Mouse (Mus musculus) intestine, embryonic 14.5 days (tissue): ENCODE results near the gene Ezr. TPM values are rescaled to one million over a fixed set of nuclear protein-coding genes. Genes with fewer than 3 reads are reported as not detected.
A peak's percentile ranks its signal among the peaks of the same experiment; 100 is the strongest.
"Not testable (repeated sequence)": the region's sequence is repeated elsewhere in the genome, so short reads cannot be mapped to it uniquely, and the experiment has no call there.

ENCODE experiments used
- ATAC-seq: fragments of 200-750 bp; cut with Nextera tagmentation; replicated peaks from 2 replicates; pipeline ENCODE4 v1.8.0; 2017; ENCODE audit warnings: low read depth, moderate number of reproducible peaks, moderate TSS enrichment, moderate library complexity; ENCODE audit not compliant: low FRiP score, low TSS enrichment
- DNase-seq: peaks from one replicate; pipeline ENCODE4 v3.0.0-alpha.2; 2018; ENCODE audit warnings: low spot score
- H3K27ac ChIP-seq: fragments of 300-500 bp; sonication (generic); 2 replicates; pipeline ENCODE4 v1.5.1; 2014; ENCODE audit warnings: low read depth, mild to moderate bottlenecking, control low read depth
- H3K27me3 ChIP-seq: fragments of 300-500 bp; sonication (generic); replicated peaks from 2 replicates; pipeline ENCODE4 v1.6.1; 2014; ENCODE audit warnings: low read length, control low read depth; ENCODE audit not compliant: control insufficient read depth, insufficient read depth
- H3K36me3 ChIP-seq: fragments of 300-500 bp; sonication (generic); 2 replicates; pipeline ENCODE4 v1.6.1; 2014; ENCODE audit warnings: low read length, control low read depth; ENCODE audit not compliant: control insufficient read depth, insufficient read depth
- H3K4me1 ChIP-seq: fragments of 300-500 bp; sonication (generic); replicated peaks from 2 replicates; pipeline ENCODE4 v1.6.1; 2014; ENCODE audit warnings: low read length, control low read depth, mixed read lengths; ENCODE audit not compliant: control insufficient read depth, insufficient read depth
- H3K4me2 ChIP-seq: fragments of 300-500 bp; sonication (generic); 2 replicates; pipeline ENCODE4 v1.6.1; 2014; ENCODE audit warnings: low read length
- H3K4me3 ChIP-seq: fragments of 300-500 bp; sonication (generic); 2 replicates; pipeline ENCODE4 v1.5.1; 2014; ENCODE audit warnings: low read depth, low read length, control low read depth, mixed read lengths
- H3K9ac ChIP-seq: fragments of 300-500 bp; sonication (generic); 2 replicates; pipeline ENCODE4 v1.6.1; 2014; ENCODE audit warnings: mild to moderate bottlenecking, low read length
- H3K9me3 ChIP-seq: fragments of 300-500 bp; sonication (generic); 2 replicates; pipeline ENCODE4 v1.6.1; 2016; ENCODE audit warnings: low read length, control low read depth; ENCODE audit not compliant: control insufficient read depth
- WGBS: fragments of 180-500 bp; shearing (Covaris S2); extraction: QIAGEN DNeasy Blood & Tissue Kit; methylation state at CpG from one replicate; pipeline ENCODE4 v1.1.7; 2014; 5-methylcytosine and 5-hydroxymethylcytosine counted together
- polyA plus RNA-seq: library from polyadenylated mRNA; unstranded; fragments of >200 nt; fragmentation: Nextera tagmentation; extraction: Ambion mirVana; gene quantifications from 2 replicates; pipeline ENCODE4 v1.2.1, GENCODE M21; 2014

The Ezr gene
- polyA plus RNA-seq, 1 experiment from 2014 or later, result 176 TPM

- DNase-seq, H3K4me2 ChIP-seq, H3K36me3 ChIP-seq, H3K4me3 ChIP-seq, H3K4me1 ChIP-seq, H3K9me3 ChIP-seq, H3K27me3 ChIP-seq, ATAC-seq, H3K27ac ChIP-seq, H3K9ac ChIP-seq: not testable (repeated sequence)
- WGBS, result 87% methylated on average over 5 of the region's 5 CpGs
Measured at GRCm38 (mm10) chr17:6707422-6707821, 75.2 kb downstream of the Ezr start.

DNA sequence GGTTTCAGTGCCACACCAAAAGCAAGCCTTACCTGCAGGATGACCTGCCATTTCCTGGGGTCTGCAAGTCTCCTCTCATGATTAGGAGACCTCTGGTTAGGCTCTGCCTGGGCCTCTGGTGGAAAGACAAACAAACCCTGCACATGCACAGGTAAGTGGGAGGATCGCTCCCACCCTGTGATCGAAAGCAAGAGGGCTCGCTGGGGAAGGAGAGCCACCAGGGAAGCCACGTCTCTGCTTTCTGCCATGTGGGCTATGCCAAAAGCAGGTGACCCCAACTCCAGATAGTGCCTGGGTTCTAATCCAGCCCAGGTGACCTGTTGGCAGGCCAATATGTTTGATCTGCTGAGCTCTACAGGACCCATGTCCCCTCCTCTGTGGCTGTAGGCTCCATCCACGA lies 76.1 kb downstream of the Ezr start:
- H3K36me3 ChIP-seq, H3K9ac ChIP-seq, H3K4me1 ChIP-seq, H3K4me3 ChIP-seq, H3K4me2 ChIP-seq, H3K27ac ChIP-seq, ATAC-seq, DNase-seq, H3K9me3 ChIP-seq, H3K27me3 ChIP-seq: not testable (repeated sequence)
- 84% methylated on average over 5 of the region's 5 CpGs for WGBS

- H3K36me3 ChIP-seq, H3K27ac ChIP-seq, H3K9me3 ChIP-seq, ATAC-seq, DNase-seq, H3K4me1 ChIP-seq, H3K9ac ChIP-seq, H3K27me3 ChIP-seq, H3K4me2 ChIP-seq, H3K4me3 ChIP-seq: not testable (repeated sequence)
- WGBS, result 48% methylated on average over 6 of the region's 9 CpGs
Measured at GRCm38 (mm10) chr17:6703381-6704270, 79.0 kb downstream of the Ezr start.

DNA sequence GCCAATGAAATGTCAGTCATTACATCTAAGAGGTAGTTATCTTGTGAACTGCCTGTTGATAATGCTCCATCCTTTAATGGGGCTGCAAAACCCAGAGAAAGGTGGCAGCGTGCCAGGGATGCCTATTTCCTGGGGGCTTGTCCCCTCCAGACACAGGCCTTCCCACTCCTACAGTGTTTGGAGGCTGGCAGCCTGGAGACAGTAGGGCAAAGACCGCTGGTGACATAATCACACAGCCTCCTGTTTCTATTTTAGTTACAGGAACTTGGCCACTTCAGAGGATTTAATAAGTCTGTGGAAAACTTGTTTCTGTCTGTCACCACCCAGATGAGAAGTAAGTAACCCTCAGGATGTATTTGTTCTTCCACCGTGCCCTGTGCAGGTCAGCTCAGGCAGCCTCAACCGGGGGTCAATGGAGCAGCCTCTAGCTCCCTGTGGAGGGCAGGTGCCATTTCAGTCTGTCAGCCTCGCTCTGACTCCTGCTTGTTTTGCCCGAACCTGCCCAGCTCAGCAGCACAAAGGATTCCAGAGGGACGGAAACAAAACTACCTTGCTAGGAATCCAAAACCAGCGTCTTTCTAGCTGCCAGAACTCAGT lies 79.9 kb downstream of the Ezr start:
- not testable (repeated sequence) for H3K27ac ChIP-seq, ATAC-seq, H3K4me1 ChIP-seq, DNase-seq, H3K9me3 ChIP-seq, H3K9ac ChIP-seq, H3K27me3 ChIP-seq, H3K4me3 ChIP-seq, H3K4me2 ChIP-seq, H3K36me3 ChIP-seq
- 53% methylated on average over 2 of the region's 8 CpGs for WGBS

GRCm38 (mm10) chr17:6700077-6700476 lies 82.5 kb downstream of the Ezr start:
- H3K4me1 ChIP-seq, H3K9ac ChIP-seq, H3K36me3 ChIP-seq, H3K4me3 ChIP-seq, ATAC-seq, H3K9me3 ChIP-seq, H3K27ac ChIP-seq, DNase-seq, H3K27me3 ChIP-seq, H3K4me2 ChIP-seq: not testable (repeated sequence)
- 83% methylated on average over 3 of the region's 7 CpGs for WGBS

GRCm38 (mm10) chr17:6699502-6699901 lies 83.1 kb downstream of the Ezr start:
- not testable (repeated sequence) for H3K4me2 ChIP-seq, H3K4me3 ChIP-seq, H3K4me1 ChIP-seq, H3K36me3 ChIP-seq, DNase-seq, ATAC-seq, H3K27me3 ChIP-seq, H3K27ac ChIP-seq, H3K9me3 ChIP-seq, H3K9ac ChIP-seq
- WGBS, result 85% methylated on average over 8 of the region's 9 CpGs

DNA sequence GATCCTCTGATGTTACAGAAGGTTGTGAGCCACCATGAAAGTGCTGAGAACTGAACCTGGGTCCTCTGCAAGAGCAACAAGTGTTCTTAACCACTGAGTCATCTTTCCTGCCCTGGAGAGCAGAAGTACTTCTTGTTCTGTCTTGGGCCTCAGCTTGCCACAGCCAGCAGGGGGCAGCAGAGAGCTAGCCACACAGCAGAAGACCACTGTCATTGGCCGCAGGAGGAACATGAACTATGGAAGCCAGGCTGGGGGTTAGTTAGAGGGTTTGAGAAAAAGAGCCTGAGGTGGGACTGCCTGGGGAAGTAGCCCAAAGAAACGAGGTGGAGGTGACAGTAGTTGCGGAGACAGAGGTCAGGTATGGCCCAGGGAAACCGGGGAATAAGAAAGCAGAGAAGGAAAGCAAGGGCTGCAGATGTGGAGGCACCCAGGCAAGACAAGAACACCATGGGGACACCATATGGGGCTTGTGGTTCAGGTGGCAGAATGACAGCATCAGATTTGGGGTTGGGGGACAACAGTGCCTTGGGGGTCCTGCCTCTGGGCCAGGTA lies 85.3 kb downstream of the Ezr start:
- not testable (repeated sequence) for H3K4me1 ChIP-seq, H3K9ac ChIP-seq, H3K9me3 ChIP-seq, H3K4me3 ChIP-seq, H3K27ac ChIP-seq, H3K27me3 ChIP-seq, H3K4me2 ChIP-seq, H3K36me3 ChIP-seq
- WGBS, result 36% methylated on average over 2 of the region's 4 CpGs
- ATAC-seq (peak; percentile 70; the same call in 1 of the 2 replicates), DNase-seq (peak; percentile 55)

DNA sequence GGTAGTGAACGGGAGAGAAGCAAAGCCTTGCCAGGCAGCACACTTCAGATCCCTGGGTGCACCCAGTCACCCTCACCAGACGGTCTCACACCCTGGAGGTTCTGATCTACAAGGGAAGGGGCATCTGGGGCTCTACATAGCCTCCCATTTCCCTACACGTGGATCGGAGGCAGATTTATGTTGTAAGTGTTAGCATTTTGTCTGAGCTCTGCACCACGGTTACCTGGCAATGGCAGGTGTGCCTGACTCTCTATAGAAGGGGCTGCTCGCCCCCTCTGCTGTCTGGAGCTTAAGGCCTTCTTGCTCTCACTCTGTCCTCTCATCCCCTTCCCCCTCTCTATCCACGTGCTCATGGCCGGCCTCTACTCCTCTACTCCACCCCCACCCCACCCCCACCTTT lies 86.1 kb downstream of the Ezr start:
- 53% methylated on average over 7 of the region's 8 CpGs for WGBS
- not testable (repeated sequence) for H3K9me3 ChIP-seq, H3K4me3 ChIP-seq, ATAC-seq, H3K27me3 ChIP-seq, H3K4me1 ChIP-seq, H3K36me3 ChIP-seq, H3K9ac ChIP-seq, H3K27ac ChIP-seq, H3K4me2 ChIP-seq, DNase-seq
